Mouse (Mus musculus): ENCODE measurements at regions not wholly inside any gene's neighbourhood (a gene's known extent, or its start where the extent isn't known, plus 50 kb on each side); places are given as distances from the start of the nearest gene placed in this dataset.

DNA sequence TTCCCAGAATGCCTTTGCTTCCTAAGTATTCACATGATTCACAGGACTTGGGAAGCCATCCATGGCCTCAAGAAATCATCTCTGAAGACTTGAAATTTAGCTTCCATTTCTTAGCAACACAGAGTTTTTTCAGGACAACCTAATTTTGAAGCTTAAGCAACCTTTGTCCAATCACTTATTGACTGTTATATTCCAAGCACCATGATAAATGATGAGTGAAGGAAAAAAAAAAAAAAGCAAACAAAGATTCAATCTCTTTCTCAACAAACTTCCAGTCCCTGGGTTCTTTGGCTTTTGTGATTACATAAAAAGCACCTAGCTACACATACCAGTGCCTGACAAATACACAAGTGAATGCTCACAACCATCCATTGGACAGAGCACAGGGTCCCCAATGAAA, 169.4 kb upstream of the Lpp start:
- no peak for TF ChIP-seq CTCF (IDR thresholded peaks at IDR 0.05; ENCODE audit: low read depth)
- no peak for TF ChIP-seq EP300 (IDR thresholded peaks at IDR 0.05; ENCODE audit: low read depth)
- no peaks in the 10 kb centered on the region for H3K27me3 ChIP-seq (ENCODE audit: control insufficient read depth, insufficient read depth, low read length)
- H3K9me3 ChIP-seq (ENCODE audit: control insufficient read depth, low read length), result no peaks in the 10 kb centered on the region
- no peak overlapping the region for H3K27ac ChIP-seq
- peaks cover 0 to 21% of the 10 kb centered on the region in 2 experiments; a peak in 2 of 4 replicates for H3K4me1 ChIP-seq (replicated peaks; ENCODE audit: control insufficient read depth in 2 of 2, insufficient read depth in 2 of 2, low read length in 1 of 2)
- H3K36me3 ChIP-seq (replicated peaks; ENCODE audit: control insufficient read depth, insufficient read depth, low read depth), result no peaks in the 10 kb centered on the region
- no peak overlapping the region for H3K4me3 ChIP-seq (ENCODE audit: insufficient read depth in 1 of 2, low read depth in 2 of 2, low read length in 2 of 2)
- DNase-seq (ENCODE audit: low read depth in 3 of 3, low spot score in 3 of 3) (no peak), ATAC-seq (ENCODE audit: insufficient read depth) (no peak)
- no peak overlapping the region for H3K9ac ChIP-seq (replicated peaks)
- H3K4me2 ChIP-seq (ENCODE audit: low read depth), result no peak overlapping the region

DNA sequence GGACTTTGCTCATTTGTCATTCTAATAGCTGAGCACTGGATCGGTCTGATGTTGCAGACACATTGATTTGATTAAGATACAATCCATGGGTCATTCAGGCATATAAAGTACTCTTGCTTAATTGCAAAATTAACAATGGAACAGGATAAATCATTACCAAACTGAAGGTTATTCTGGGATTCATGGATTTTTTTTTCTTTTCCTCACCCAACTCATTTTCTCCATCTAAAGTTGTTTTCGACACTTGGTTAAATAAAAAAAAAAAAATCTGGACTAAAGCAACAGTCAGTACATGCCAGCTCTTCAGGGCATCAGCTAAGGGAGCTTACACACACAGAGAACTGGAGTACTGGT, 169.8 kb upstream of the Lpp start:
- no peak overlapping the region for H3K4me3 ChIP-seq (ENCODE audit: insufficient read depth in 1 of 2, low read depth in 2 of 2, low read length in 2 of 2)
- H3K36me3 ChIP-seq (replicated peaks; ENCODE audit: control insufficient read depth, insufficient read depth, low read depth), result no peaks in the 10 kb centered on the region
- H3K27ac ChIP-seq, result no peak overlapping the region
- no peaks in the 10 kb centered on the region for H3K9me3 ChIP-seq (ENCODE audit: control insufficient read depth, low read length)
- H3K4me2 ChIP-seq (ENCODE audit: low read depth), result no peak overlapping the region
- TF ChIP-seq EP300 (IDR thresholded peaks at IDR 0.05; ENCODE audit: low read depth) (no peak), CTCF (IDR thresholded peaks at IDR 0.05; ENCODE audit: low read depth) (no peak)
- H3K27me3 ChIP-seq (ENCODE audit: control insufficient read depth, insufficient read depth, low read length), result no peaks in the 10 kb centered on the region
- no peak overlapping the region for H3K9ac ChIP-seq (replicated peaks)
- DNase-seq (ENCODE audit: low read depth in 3 of 3, low spot score in 3 of 3), result no peak
- no peak for ATAC-seq (ENCODE audit: insufficient read depth)
- 34% methylated on average over 2 of the region's 2 CpGs for WGBS (ENCODE audit: insufficient replicate concordance)
- H3K4me1 ChIP-seq (replicated peaks; ENCODE audit: control insufficient read depth in 2 of 2, insufficient read depth in 2 of 2, low read length in 1 of 2), result peaks cover 0 to 18% of the 10 kb centered on the region in 2 experiments; a peak in 2 of 4 replicates

DNA sequence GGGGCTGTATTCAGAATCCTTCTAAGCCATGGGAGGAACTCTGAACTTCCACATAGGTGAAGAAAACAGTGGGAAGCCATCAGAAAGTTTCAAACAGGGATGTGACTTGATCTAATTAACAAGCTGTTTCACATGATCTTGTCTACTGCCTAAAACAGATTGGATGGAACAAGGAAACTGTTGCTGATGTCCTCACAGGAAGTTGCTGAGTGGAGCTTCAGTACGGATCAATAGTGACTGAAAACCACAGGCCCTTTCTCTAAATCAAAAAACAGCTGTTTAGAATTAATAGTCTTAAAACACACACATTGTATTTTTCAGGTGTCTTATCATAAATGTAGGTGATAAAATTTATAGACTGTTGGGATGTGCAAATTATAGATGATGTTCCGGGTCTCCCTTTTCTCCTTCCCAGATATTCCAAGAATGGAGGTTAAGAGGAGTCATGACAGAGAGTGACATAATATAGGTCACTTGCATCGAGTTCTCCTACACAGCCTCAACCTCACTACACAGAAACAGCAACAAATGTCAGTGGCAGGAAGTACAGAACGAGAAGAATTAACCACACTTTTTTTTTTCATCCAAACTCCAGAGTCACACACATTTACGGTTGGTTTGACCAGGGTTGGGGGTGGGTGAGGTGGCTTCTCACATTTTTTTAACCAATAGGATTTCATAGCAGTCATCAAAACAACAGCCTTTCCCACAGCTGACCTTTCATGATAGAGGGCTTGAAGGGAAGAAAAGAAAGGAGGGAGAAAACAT, 170.4 kb upstream of the Lpp start:
- no peak for TF ChIP-seq EP300 (IDR thresholded peaks at IDR 0.05; ENCODE audit: low read depth)
- TF ChIP-seq CTCF (IDR thresholded peaks at IDR 0.05; ENCODE audit: low read depth), result no peak
- no peak overlapping the region for H3K27ac ChIP-seq
- no peaks in the 10 kb centered on the region for H3K36me3 ChIP-seq (replicated peaks; ENCODE audit: control insufficient read depth, insufficient read depth, low read depth)
- peaks cover 0 to 18% of the 10 kb centered on the region in 2 experiments; a peak in 2 of 4 replicates for H3K4me1 ChIP-seq (replicated peaks; ENCODE audit: control insufficient read depth in 2 of 2, insufficient read depth in 2 of 2, low read length in 1 of 2)
- no peaks in the 10 kb centered on the region for H3K27me3 ChIP-seq (ENCODE audit: control insufficient read depth, insufficient read depth, low read length)
- no peak overlapping the region for H3K9ac ChIP-seq (replicated peaks)
- DNase-seq (ENCODE audit: low read depth in 3 of 3, low spot score in 3 of 3) (no peak), ATAC-seq (ENCODE audit: insufficient read depth) (no peak)
- 14% methylated on average over 5 of the region's 5 CpGs for WGBS (ENCODE audit: insufficient replicate concordance)
- H3K4me2 ChIP-seq (ENCODE audit: low read depth), result no peak overlapping the region
- H3K4me3 ChIP-seq (ENCODE audit: insufficient read depth in 1 of 2, low read depth in 2 of 2, low read length in 2 of 2), result no peak overlapping the region
- no peaks in the 10 kb centered on the region for H3K9me3 ChIP-seq (ENCODE audit: control insufficient read depth, low read length)

DNA sequence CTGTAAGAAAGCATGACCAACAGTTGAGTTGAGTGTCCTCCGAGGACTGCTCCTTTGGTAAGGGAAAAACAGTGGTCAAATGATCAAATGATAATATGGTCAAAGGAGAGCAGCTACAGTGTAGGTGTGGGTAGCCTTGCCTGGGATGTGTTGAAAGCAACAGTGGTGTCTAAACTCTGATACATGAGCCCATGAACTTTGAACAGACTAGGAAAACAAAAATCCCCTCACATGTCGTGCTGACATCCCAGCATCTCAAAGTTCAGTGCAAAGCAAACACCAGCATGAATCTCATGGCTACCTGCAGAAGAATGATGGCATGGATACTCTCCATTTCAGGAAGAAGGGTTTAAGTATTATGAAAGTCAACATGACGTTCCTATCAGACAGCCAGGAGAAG, 171.3 kb upstream of the Lpp start:
- no peak overlapping the region for H3K4me3 ChIP-seq (ENCODE audit: insufficient read depth in 1 of 2, low read depth in 2 of 2, low read length in 2 of 2)
- ATAC-seq (ENCODE audit: insufficient read depth), result 0 out of 2 replicates have a peak, but pooled peaks have one; percentile 23
- DNase-seq (ENCODE audit: low read depth in 3 of 3, low spot score in 3 of 3), result peak in 2 of 3 experiments; percentile 12 to 23
- TF ChIP-seq CTCF (IDR thresholded peaks at IDR 0.05; ENCODE audit: low read depth), result no peak
- no peak for TF ChIP-seq EP300 (IDR thresholded peaks at IDR 0.05; ENCODE audit: low read depth)
- H3K9me3 ChIP-seq (ENCODE audit: control insufficient read depth, low read length), result no peaks in the 10 kb centered on the region
- no peaks in the 10 kb centered on the region for H3K27me3 ChIP-seq (ENCODE audit: control insufficient read depth, insufficient read depth, low read length)
- peaks cover 0 to 18% of the 10 kb centered on the region in 2 experiments; a peak in 2 of 4 replicates for H3K4me1 ChIP-seq (replicated peaks; ENCODE audit: control insufficient read depth in 2 of 2, insufficient read depth in 2 of 2, low read length in 1 of 2)
- no peak overlapping the region for H3K27ac ChIP-seq
- 41% methylated on average over 3 of the region's 3 CpGs for WGBS (ENCODE audit: insufficient replicate concordance)
- H3K9ac ChIP-seq (replicated peaks), result no peak overlapping the region
- H3K36me3 ChIP-seq (replicated peaks; ENCODE audit: control insufficient read depth, insufficient read depth, low read depth), result no peaks in the 10 kb centered on the region
- H3K4me2 ChIP-seq (ENCODE audit: low read depth), result no peak overlapping the region; the same call in 1 of the 2 replicates

DNA sequence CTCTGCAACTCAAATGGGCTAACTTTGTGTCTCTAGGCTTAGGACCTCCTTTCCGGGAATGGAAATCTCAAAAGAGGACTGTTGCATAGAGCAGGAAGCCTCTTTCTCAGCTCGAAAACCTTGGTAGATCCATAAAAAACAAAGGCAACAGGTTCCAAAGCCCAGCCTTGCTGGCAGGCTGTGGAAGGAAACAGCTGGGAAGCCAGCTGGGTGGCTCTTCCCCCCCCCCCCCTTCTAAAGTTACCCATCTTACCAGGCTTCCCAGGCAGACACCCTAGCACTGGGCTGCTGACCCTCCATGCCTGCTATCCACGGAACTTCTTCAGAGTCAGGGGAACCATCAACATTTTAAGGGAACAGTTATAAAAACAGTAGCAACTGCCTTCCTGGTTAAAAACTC, 172.7 kb upstream of the Lpp start:
- DNase-seq (ENCODE audit: low read depth in 3 of 3, low spot score in 3 of 3) (no peak), ATAC-seq (ENCODE audit: insufficient read depth) (no peak)
- Histone ChIP-seq H3K36me3 (replicated peaks; ENCODE audit: control insufficient read depth, insufficient read depth, low read depth) (no peaks in the 10 kb centered on the region), H3K9ac (replicated peaks) (no peak overlapping the region), H3K4me2 (ENCODE audit: low read depth) (no peak overlapping the region), H3K9me3 (ENCODE audit: control insufficient read depth, low read length) (no peaks in the 10 kb centered on the region), H3K4me3 (ENCODE audit: insufficient read depth in 1 of 2, low read depth in 2 of 2, low read length in 2 of 2) (no peak overlapping the region), H3K27me3 (ENCODE audit: control insufficient read depth, insufficient read depth, low read length) (no peaks in the 10 kb centered on the region), H3K27ac (no peak overlapping the region), H3K4me1 (replicated peaks; ENCODE audit: control insufficient read depth in 2 of 2, insufficient read depth in 2 of 2, low read length in 1 of 2) (peaks cover 0 to 17% of the 10 kb centered on the region in 2 experiments; a peak in 2 of 4 replicates)
- no peak for TF ChIP-seq EP300 (IDR thresholded peaks at IDR 0.05; ENCODE audit: low read depth)
- no peak for TF ChIP-seq CTCF (IDR thresholded peaks at IDR 0.05; ENCODE audit: low read depth)
- WGBS (ENCODE audit: insufficient replicate concordance), result 54% methylated on average over 3 of the region's 3 CpGs

All from liver, embryonic 14.5 days (tissue).